Mouse (Mus musculus) erythroid progenitor cell, adult 5-6 weeks (primary cell): Measurements from ENCODE around the gene Nkain2. TPM values are rescaled to one million over a fixed set of nuclear protein-coding genes. Genes with fewer than 3 reads are reported as not detected.
"Not testable (repeated sequence)": the region's sequence is repeated elsewhere in the genome, so short reads cannot be mapped to it uniquely, and the experiment has no call there.

Experiments
- ATAC-seq: replicated peaks from 2 replicates; pipeline ENCODE4 v1.8.0; 2016; ENCODE audit warnings: moderate number of reproducible peaks, mild to moderate bottlenecking, moderate TSS enrichment, inconsistent platforms; ENCODE audit not compliant: poor library complexity, low FRiP score, severe bottlenecking
- total RNA-seq, 2 experiments: library from RNA; stranded (forward) in 1 of 2; stranded (reverse) in 1 of 2; fragments of 150-400 nt in 1 of 2; fragments of 186-747, 209-891 nt in 1 of 2; gene quantifications; 2 replicates each; pipeline versions ENCODE4 v1.2.3 to v1.2.4; 2015 to 2017; ENCODE audit warnings: low replicate concordance in 2 of 2

The Nkain2 gene
- total RNA-seq, 2 experiments from 2014 or later: not detected

- no peak for ATAC-seq
Observed at GRCm38 (mm10) chr10:32241168-32241567, 649.1 kb downstream of the Nkain2 start.

GRCm38 (mm10) chr10:32182951-32183350 is 707.3 kb downstream of the Nkain2 start:
- no peak for ATAC-seq

- no peak for ATAC-seq
Observed at GRCm38 (mm10) chr10:32091354-32091753, 798.9 kb downstream of the Nkain2 start.

GRCm38 (mm10) chr10:32060396-32060795 is 829.9 kb downstream of the Nkain2 start:
- ATAC-seq: no peak

- no peak for ATAC-seq
Observed at GRCm38 (mm10) chr10:32058251-32058650, 832.0 kb downstream of the Nkain2 start.

GRCm38 (mm10) chr10:32052546-32053295 is 837.5 kb downstream of the Nkain2 start:
- no peak for ATAC-seq

GRCm38 (mm10) chr10:32052045-32052444 is 838.2 kb downstream of the Nkain2 start:
- no peak for ATAC-seq

- no peak for ATAC-seq
Observed at GRCm38 (mm10) chr10:32029996-32030395, 860.3 kb downstream of the Nkain2 start.

- ATAC-seq: no peak
Observed at GRCm38 (mm10) chr10:32018385-32018784, 871.9 kb downstream of the Nkain2 start.

- no peak for ATAC-seq
Observed at GRCm38 (mm10) chr10:32001216-32001753, 889.0 kb downstream of the Nkain2 start.

- ATAC-seq: no peak
Observed at GRCm38 (mm10) chr10:31993205-31993604, 897.1 kb downstream of the Nkain2 start.

GRCm38 (mm10) chr10:31978387-31978786 is 911.9 kb downstream of the Nkain2 start:
- ATAC-seq: no peak

GRCm38 (mm10) chr10:31947178-31947726 is 943.0 kb downstream of the Nkain2 start:
- ATAC-seq: no peak

GRCm38 (mm10) chr10:31931961-31932360 is 958.3 kb downstream of the Nkain2 start:
- ATAC-seq: no peak

- ATAC-seq: no peak
Observed at GRCm38 (mm10) chr10:31927657-31928056, 962.6 kb downstream of the Nkain2 start.

GRCm38 (mm10) chr10:31920901-31921300 is 969.4 kb downstream of the Nkain2 start:
- ATAC-seq: not testable (repeated sequence)

GRCm38 (mm10) chr10:31907488-31907887 is 982.8 kb downstream of the Nkain2 start:
- no peak for ATAC-seq

GRCm38 (mm10) chr10:31899501-31899900 is 990.8 kb downstream of the Nkain2 start:
- ATAC-seq: no peak

- no peak for ATAC-seq
Observed at GRCm38 (mm10) chr10:31873323-31873895, 1016.9 kb downstream of the Nkain2 start.

GRCm38 (mm10) chr10:31868275-31868674 is 1022.0 kb downstream of the Nkain2 start:
- ATAC-seq: no peak

GRCm38 (mm10) chr10:31827041-31827440 is 1063.2 kb downstream of the Nkain2 start:
- no peak for ATAC-seq
